ENCODE assay signal across 18 mouse cellular contexts in the genomic region with DNA sequence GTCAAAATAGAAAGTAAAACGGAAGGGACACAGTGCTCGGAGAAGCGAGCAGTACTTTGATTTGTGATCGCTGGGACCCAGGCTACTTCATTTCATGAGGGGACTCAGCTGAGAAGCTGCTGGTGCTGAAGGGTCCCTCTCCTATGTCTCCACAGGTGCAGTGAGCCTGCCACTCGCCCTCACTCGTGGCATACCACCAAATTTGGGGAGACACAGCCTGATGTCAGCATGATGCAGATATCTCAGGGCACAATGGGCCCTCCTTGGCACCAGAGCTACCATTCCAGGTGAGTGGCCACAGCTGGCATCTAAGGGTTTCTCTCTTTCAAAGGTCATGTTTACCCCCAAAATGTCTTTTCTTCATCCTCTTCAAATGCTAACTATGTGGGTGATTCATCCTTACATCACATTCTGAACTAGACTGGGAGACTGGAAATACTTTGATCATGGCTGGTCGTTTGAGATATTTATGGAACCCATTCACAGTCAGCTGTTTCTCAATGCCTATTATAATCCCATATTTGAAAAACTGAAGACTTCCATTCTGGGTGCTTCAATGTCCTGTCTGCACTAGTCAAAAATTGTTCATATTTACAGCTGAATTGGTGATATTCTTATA.
DNase-seq lines count a peak whose midpoint lies in the region; ATAC-seq and TF ChIP-seq lines count a peak whose summit lies in the region.
"Had no signal": no experiment of that assay in that cellular context is flagged by ENCODE, and none has a peak within 500 bp of the region (broad histone marks: within the 10 kb centered on the region; RNA-seq: fewer than 3 reads in every experiment).

No protein-coding gene starts in this region.

- 0 out of 2 replicates have a peak overlapping the region, but pooled peaks have one; percentile 0 for H3K4me2 ChIP-seq in intestine, postnatal 0 days (replicated peaks; ENCODE audit: low read depth)
- H3K4me2 ChIP-seq in intestine, embryonic 15.5 days (replicated peaks) = no peak overlapping the region
- H3K4me2 ChIP-seq in stomach, postnatal 0 days (replicated peaks; ENCODE audit: low read depth) = no peak overlapping the region
- H3K4me2 ChIP-seq: limb, embryonic 12.5 days; liver, embryonic 12.5 days had no signal

- H3K9ac ChIP-seq in heart, adult 2 months (ENCODE audit: low read depth, low read length) = no peak overlapping the region
- H3K9ac ChIP-seq in intestine, postnatal 0 days (ENCODE audit: low read depth, low read length) = no peak overlapping the region
- no peak overlapping the region for H3K9ac ChIP-seq in intestine, embryonic 15.5 days
- no peak overlapping the region for H3K9ac ChIP-seq in stomach, postnatal 0 days (ENCODE audit: low read length)
- H3K9ac ChIP-seq: limb, embryonic 12.5 days; liver, embryonic 12.5 days had no signal

- no peaks in the 10 kb centered on the region for H3K27me3 ChIP-seq in heart, adult 2 months (ENCODE audit: control insufficient read depth, insufficient read depth, low read length)
- H3K27me3 ChIP-seq in intestine, postnatal 0 days (replicated peaks; ENCODE audit: control insufficient read depth, insufficient read depth, low read length) = no peaks in the 10 kb centered on the region
- no peaks in the 10 kb centered on the region for H3K27me3 ChIP-seq in intestine, embryonic 15.5 days (replicated peaks)
- H3K27me3 ChIP-seq in stomach, postnatal 0 days (ENCODE audit: control insufficient read depth, insufficient read depth, low read length) = no peaks in the 10 kb centered on the region
- H3K27me3 ChIP-seq: limb, embryonic 12.5 days; liver, embryonic 12.5 days; Patski had no signal

- no peak for TF ChIP-seq CTCF in heart, adult 2 months (IDR thresholded peaks at IDR 0.05)
- TF ChIP-seq CTCF in intestine, postnatal 0 days (IDR thresholded peaks at IDR 0.05; ENCODE audit: low read depth) = no peak
- TF ChIP-seq CTCF in stomach, postnatal 0 days (IDR thresholded peaks at IDR 0.05; ENCODE audit: low read depth) = no peak

- H3K27ac ChIP-seq in heart, adult 2 months = peak overlapping the region; percentile 21; the same call in 1 of the 2 replicates
- no peak overlapping the region for H3K27ac ChIP-seq in intestine, postnatal 0 days (ENCODE audit: low read depth, low read length)
- H3K27ac ChIP-seq in intestine, embryonic 15.5 days = no peak overlapping the region
- H3K27ac ChIP-seq in stomach, postnatal 0 days (replicated peaks) = peak overlapping the region; percentile 36; the same call in 1 of the 2 replicates
- H3K27ac ChIP-seq: limb, embryonic 12.5 days; liver, embryonic 12.5 days; midbrain, embryonic 10.5 days had no signal

- ATAC-seq in intestine, postnatal 0 days = no peak
- no peak for ATAC-seq in intestine, embryonic 15.5 days
- ATAC-seq in stomach, postnatal 0 days (ENCODE audit: low FRiP score, low TSS enrichment) = no peak
- ATAC-seq in megakaryocyte, adult 5-6 weeks (ENCODE audit: poor library complexity, severe bottlenecking) = no peak
- ATAC-seq: liver, embryonic 12.5 days had no signal

- H3K4me1 ChIP-seq in heart, adult 2 months (ENCODE audit: control insufficient read depth, insufficient read depth, low read length) = peaks cover 18% of the 10 kb centered on the region
- peaks cover 12% of the 10 kb centered on the region; the same call in 1 of the 2 replicates for H3K4me1 ChIP-seq in intestine, postnatal 0 days (replicated peaks; ENCODE audit: control insufficient read depth, insufficient read depth, low read length)
- H3K4me1 ChIP-seq in intestine, embryonic 15.5 days (replicated peaks) = peaks cover 22% of the 10 kb centered on the region
- H3K4me1 ChIP-seq in stomach, postnatal 0 days (replicated peaks; ENCODE audit: control insufficient read depth, insufficient read depth) = peaks cover 6% of the 10 kb centered on the region; the same call in 1 of the 2 replicates
- H3K4me1 ChIP-seq: liver, embryonic 12.5 days had no signal

- 46% methylated on average over 7 of the region's 7 CpGs for WGBS in heart, adult 2 months
- 69% methylated on average over 7 of the region's 7 CpGs for WGBS in intestine, postnatal 0 days
- WGBS in intestine, embryonic 15.5 days = 80% methylated on average over 7 of the region's 7 CpGs
- 76% methylated on average over 7 of the region's 7 CpGs for WGBS in stomach, postnatal 0 days

- H3K9me3 ChIP-seq in intestine, postnatal 0 days (ENCODE audit: control insufficient read depth) = no peaks in the 10 kb centered on the region
- no peaks in the 10 kb centered on the region for H3K9me3 ChIP-seq in intestine, embryonic 15.5 days
- no peaks in the 10 kb centered on the region for H3K9me3 ChIP-seq in stomach, postnatal 0 days (ENCODE audit: control insufficient read depth, low read length)
- H3K9me3 ChIP-seq: limb, embryonic 12.5 days; liver, embryonic 12.5 days; midbrain, embryonic 10.5 days had no signal

- no peak for DNase-seq in heart, adult 2 months
- no peak for DNase-seq in heart, adult 9 months (ENCODE audit: low spot score in 2 of 2)
- DNase-seq in brain, adult 2 months (ENCODE audit: low read depth, low spot score) = peak; percentile 41
- DNase-seq in stomach, postnatal 0 days (ENCODE audit: low spot score) = no peak
- DNase-seq: adrenal gland, postnatal 25 days; cerebellum, adult 2 months; gastrocnemius, postnatal 14 days; kidney, adult 9 months; kidney, postnatal 36 days; lung, adult 2 months; right cerebral cortex, postnatal 25 days had no signal

- H3K4me3 ChIP-seq in heart, adult 2 months = no peak overlapping the region
- no peak overlapping the region for H3K4me3 ChIP-seq in intestine, postnatal 0 days (ENCODE audit: low read depth, low read length)
- no peak overlapping the region for H3K4me3 ChIP-seq in intestine, embryonic 15.5 days (replicated peaks)
- H3K4me3 ChIP-seq in stomach, postnatal 0 days (ENCODE audit: low read depth, low read length) = no peak overlapping the region
- H3K4me3 ChIP-seq: limb, embryonic 12.5 days; liver, embryonic 12.5 days; midbrain, embryonic 10.5 days had no signal

- TF ChIP-seq EP300 in heart, adult 2 months (IDR thresholded peaks at IDR 0.05; ENCODE audit: insufficient read depth, low read depth, low read length) = no peak
- no peak for TF ChIP-seq EP300 in stomach, postnatal 0 days (optimal IDR thresholded peaks at IDR 0.05)

- H3K79me2 ChIP-seq in heart, adult 2 months (replicated peaks; ENCODE audit: control insufficient read depth, insufficient read depth, low read length) = 0 out of 2 replicates have a peak, but pooled peaks cover 1% of the 10 kb centered on the region

- TF ChIP-seq POLR2A in heart, adult 2 months (IDR thresholded peaks at IDR 0.05; ENCODE audit: insufficient read depth, low read depth, low read length) = no peak

- peaks cover 2% of the 10 kb centered on the region; the same call in 1 of the 2 replicates for H3K36me3 ChIP-seq in heart, adult 2 months (ENCODE audit: control insufficient read depth, insufficient read depth, low read length)
- H3K36me3 ChIP-seq in intestine, postnatal 0 days (ENCODE audit: control insufficient read depth, insufficient read depth) = peaks cover 30% of the 10 kb centered on the region
- 0 out of 2 replicates have a peak, but pooled peaks cover 2% of the 10 kb centered on the region for H3K36me3 ChIP-seq in intestine, embryonic 15.5 days
- H3K36me3 ChIP-seq in stomach, postnatal 0 days (ENCODE audit: control insufficient read depth, insufficient read depth, low read length) = no peaks in the 10 kb centered on the region
- H3K36me3 ChIP-seq: liver, embryonic 12.5 days had no signal

- intact Hi-C loops in heart, adult 2 months (cut with DNase I) = loop anchor here (5.0 kb wide), 1 partner anchor 41 kb away; no protein-coding TSS in a partner anchor

Comparison
In these comparisons a context has a peak if more than half of its experiments do, and no peak if none do; other contexts are left out.
1. H3K27ac ChIP-seq: peak in heart, adult 2 months (single experiment) and stomach, postnatal 0 days (single experiment); none in intestine, postnatal 0 days (single experiment) and intestine, embryonic 15.5 days (single experiment).